Mouse (Mus musculus): ENCODE measurements at regions not wholly inside any gene's neighbourhood (a gene's known extent, or its start where the extent isn't known, plus 50 kb on each side); places are given as distances from the start of the nearest gene placed in this dataset.

DNA sequence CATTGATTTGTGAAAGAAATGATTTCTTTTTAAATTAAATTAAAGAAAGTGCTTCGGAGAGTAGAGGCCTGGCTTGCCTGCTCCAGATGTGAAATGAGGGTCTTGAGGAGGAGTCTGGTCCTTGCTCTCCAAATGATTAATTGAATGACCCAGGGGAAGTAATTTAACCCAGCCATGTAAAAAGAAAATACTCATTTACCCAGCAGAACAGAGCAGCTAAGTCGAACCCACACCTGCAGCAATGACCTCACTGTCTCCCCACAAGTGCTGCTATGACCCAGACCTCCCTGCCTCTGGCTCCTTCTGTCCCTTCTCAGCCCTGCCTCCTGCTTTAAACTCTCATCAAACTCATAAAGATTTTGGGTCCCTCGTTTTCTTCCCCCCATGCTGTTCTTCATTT is 155.4 kb upstream of the Lrig3 start:
- TF ChIP-seq CTCF (IDR thresholded peaks at IDR 0.05; ENCODE audit: extremely low read depth, insufficient read length, insufficient replicate concordance, low read depth, low read length) (no peak), POLR2A (IDR thresholded peaks at IDR 0.05; ENCODE audit: low read depth, low read length) (no peak)
